Mouse (Mus musculus) MEL (cell line): ENCODE data around the gene Strada. TPM values are rescaled to one million over a fixed set of nuclear protein-coding genes. Genes with fewer than 3 reads are reported as not detected.
"Not testable (repeated sequence)": the region's sequence is repeated elsewhere in the genome, so short reads cannot be mapped to it uniquely, and the experiment has no call there.

Source experiments
- DNase-seq: peaks from one replicate; pipeline ENCODE4 v3.0.0; 2011; ENCODE audit warnings: low read depth, low spot score
- H3K27ac ChIP-seq: 2 replicates; pipeline ENCODE4 v1.5.1; 2012; ENCODE audit warnings: low read depth, mild to moderate bottlenecking, control low read depth, low read length, moderate library complexity; ENCODE audit not compliant: control insufficient read depth
- H3K27me3 ChIP-seq, 2 experiments: fragments of 150-350 bp in 1 of 2; sonication (generic) in 1 of 2; 2 replicates each; pipeline ENCODE4 v1.6.1; 2012; ENCODE audit warnings: low read length in 2 of 2, mild to moderate bottlenecking in 2 of 2, improper control_type of control experiment in 1 of 2, moderate library complexity in 1 of 2; ENCODE audit not compliant: insufficient read depth in 2 of 2, control insufficient read depth in 1 of 2
- H3K36me3 ChIP-seq, 2 experiments: 2 replicates each; pipeline ENCODE4 v1.6.1; 2012 to 2014; ENCODE audit warnings: low read length in 2 of 2, improper control_type of control experiment in 1 of 2, inconsistent platforms in 1 of 2, mild to moderate bottlenecking in 1 of 2; ENCODE audit not compliant: insufficient read depth in 2 of 2, control insufficient read depth in 1 of 2
- H3K4me1 ChIP-seq, 2 experiments: fragments of 150-350 bp in 1 of 2; sonication (generic) in 1 of 2; 2 replicates each; pipeline ENCODE4 v1.6.1; 2012; ENCODE audit warnings: low read length in 2 of 2, improper control_type of control experiment in 1 of 2, mild to moderate bottlenecking in 1 of 2; ENCODE audit not compliant: insufficient read depth in 2 of 2, control insufficient read depth in 1 of 2
- H3K4me3 ChIP-seq, 2 experiments: fragments of 150-350 bp in 1 of 2; sonication (generic) in 1 of 2; 2 replicates each; pipeline ENCODE4 v1.5.1; 2012; ENCODE audit warnings: low read depth in 2 of 2, low read length in 2 of 2, mild to moderate bottlenecking in 2 of 2, moderate library complexity in 2 of 2, control low read depth in 1 of 2, improper control_type of control experiment in 1 of 2; ENCODE audit not compliant: control insufficient read depth in 1 of 2, insufficient read depth in 1 of 2
- H3K79me2 ChIP-seq: 2 replicates; pipeline ENCODE4 v1.6.1; 2012; ENCODE audit warnings: mild to moderate bottlenecking, low read length, moderate library complexity; ENCODE audit not compliant: control insufficient read depth, poor library complexity, insufficient read depth
- H3K9ac ChIP-seq: 2 replicates; pipeline ENCODE4 v1.6.1; 2012; ENCODE audit warnings: low read depth, mild to moderate bottlenecking, control low read depth, low read length, moderate library complexity; ENCODE audit not compliant: control insufficient read depth, poor library complexity, severe bottlenecking
- H3K9me3 ChIP-seq: fragments of 150-350 bp; sonication (generic); replicated peaks from 2 replicates; pipeline ENCODE4 v1.6.1; 2012; ENCODE audit warnings: mild to moderate bottlenecking, low read length, improper control_type of control experiment, moderate library complexity; ENCODE audit not compliant: insufficient read depth
- BHLHE40 ChIP-seq: IDR thresholded peaks from 2 replicates; pipeline ENCODE4 v1.6.1; 2012; ENCODE audit warnings: low read depth, mild to moderate bottlenecking, inconsistent platforms, low read length, improper control_type of control experiment, borderline replicate concordance
- CHD1 ChIP-seq: IDR thresholded peaks from 2 replicates; pipeline ENCODE4 v1.6.1; 2012; ENCODE audit warnings: low read depth, mild to moderate bottlenecking, inconsistent platforms, low read length, improper control_type of control experiment
- CHD2 ChIP-seq: IDR thresholded peaks from 2 replicates; pipeline ENCODE4 v1.6.1; 2011; ENCODE audit warnings: low read length, improper control_type of control experiment
- ELF1 ChIP-seq: IDR thresholded peaks from 2 replicates; pipeline ENCODE4 v1.6.1; 2014; ENCODE audit warnings: low read depth, mild to moderate bottlenecking, inconsistent platforms, low read length, improper control_type of control experiment, moderate library complexity
- EP300 ChIP-seq, 2 experiments: IDR thresholded peaks; 2 replicates each; pipeline ENCODE4 v1.6.1; 2011; ENCODE audit warnings: improper control_type of control experiment in 2 of 2, low read length in 2 of 2, low read depth in 1 of 2, mild to moderate bottlenecking in 1 of 2
- GABPA ChIP-seq: IDR thresholded peaks from 2 replicates; pipeline ENCODE4 v1.6.1; 2012; ENCODE audit warnings: low read depth, mild to moderate bottlenecking, inconsistent platforms, low read length, improper control_type of control experiment, moderate library complexity
- GATA1 ChIP-seq: IDR thresholded peaks from 2 replicates; pipeline ENCODE4 v1.6.1; 2011; ENCODE audit warnings: low read depth, low read length, improper control_type of control experiment
- MAX ChIP-seq: IDR thresholded peaks from 2 replicates; pipeline ENCODE4 v1.6.1; 2011; ENCODE audit warnings: low read length, improper control_type of control experiment
- MAZ ChIP-seq: IDR thresholded peaks from 2 replicates; pipeline ENCODE4 v1.6.1; 2012; ENCODE audit warnings: low read depth, mild to moderate bottlenecking, inconsistent platforms, low read length, improper control_type of control experiment
- MEF2A ChIP-seq: IDR thresholded peaks from 2 replicates; pipeline ENCODE4 v1.6.1; 2014; ENCODE audit warnings: low read depth, mild to moderate bottlenecking, inconsistent platforms, low read length, improper control_type of control experiment; ENCODE audit not compliant: poor library complexity, insufficient replicate concordance, severe bottlenecking; ENCODE audit errors: extremely low read depth
- MYB ChIP-seq: IDR thresholded peaks from 2 replicates; pipeline ENCODE4 v1.6.1; 2011; ENCODE audit warnings: mild to moderate bottlenecking, low read depth, low read length, improper control_type of control experiment
- NELFE ChIP-seq: IDR thresholded peaks from 2 replicates; pipeline ENCODE4 v1.6.1; 2011; ENCODE audit warnings: low read depth, low read length, improper control_type of control experiment
- RCOR1 ChIP-seq: IDR thresholded peaks from 2 replicates; pipeline ENCODE4 v1.6.1; 2012; ENCODE audit warnings: low read depth, mild to moderate bottlenecking, inconsistent platforms, low read length, improper control_type of control experiment
- SIN3A ChIP-seq: IDR thresholded peaks from 2 replicates; pipeline ENCODE4 v1.6.1; 2012; ENCODE audit warnings: low read length, improper control_type of control experiment, inconsistent platforms
- SMC3 ChIP-seq: IDR thresholded peaks from 2 replicates; pipeline ENCODE4 v1.6.1; 2011; ENCODE audit warnings: low read depth, low read length, improper control_type of control experiment
- TAL1 ChIP-seq: IDR thresholded peaks from 2 replicates; pipeline ENCODE4 v1.6.1; 2012; ENCODE audit warnings: mild to moderate bottlenecking, inconsistent platforms, low read length, moderate library complexity, mixed read lengths
- TCF12 ChIP-seq: IDR thresholded peaks from 2 replicates; pipeline ENCODE4 v1.6.1; 2014; ENCODE audit warnings: low read depth, mild to moderate bottlenecking, inconsistent platforms, low read length, improper control_type of control experiment, moderate library complexity
- USF1 ChIP-seq: IDR thresholded peaks from 2 replicates; pipeline ENCODE4 v1.6.1; 2014; ENCODE audit warnings: low read depth, mild to moderate bottlenecking, inconsistent platforms, low read length, improper control_type of control experiment, moderate library complexity
- ZC3H11A ChIP-seq: IDR thresholded peaks from 2 replicates; pipeline ENCODE4 v1.6.1; 2012; ENCODE audit warnings: low read depth, mild to moderate bottlenecking, inconsistent platforms, low read length, improper control_type of control experiment
- ZMIZ1 ChIP-seq: IDR thresholded peaks from 2 replicates; pipeline ENCODE4 v1.6.1; 2012; ENCODE audit warnings: low read depth, mild to moderate bottlenecking, inconsistent platforms, low read length, improper control_type of control experiment, moderate library complexity
- ZNF384 ChIP-seq: IDR thresholded peaks from 2 replicates; pipeline ENCODE4 v1.6.1; 2012; ENCODE audit warnings: low read depth, mild to moderate bottlenecking, inconsistent platforms, low read length, improper control_type of control experiment
- polyA plus RNA-seq, 2 experiments: library from polyadenylated mRNA; stranded (reverse) in 1 of 2; unstranded in 1 of 2; fragments of >175 nt in 1 of 2; fragments of >200 nt in 1 of 2; gene quantifications; 2 replicates each; pipeline versions ENCODE4 v1.2.1 to v1.2.4; 2012; ENCODE audit warnings: low replicate concordance in 2 of 2, low read depth in 1 of 2; ENCODE audit not compliant: insufficient read length in 2 of 2, insufficient read depth in 1 of 2, missing spikeins in 1 of 2
- total RNA-seq: library from RNA; depleted of rRNA; stranded (reverse); fragments of 300-350 nt; gene quantifications from 2 replicates; pipeline ENCODE4 v1.2.3, GENCODE M21; 2012

Strada gene
- total and polyA plus RNA-seq, 3 experiments: 25.5 to 39.8 TPM; not detected in 1

GRCm38 (mm10) chr11:106201337-106202122 is 438 bp downstream of the Strada start (continued):
- TF ChIP-seq MEF2A (no peak), SMC3 (no peak), BHLHE40 (peak; percentile 84), TAL1 (peak; percentile 91)

- Histone ChIP-seq H3K4me1 (peaks cover 32 to 35% of the 10 kb centered on the region in 2 experiments), H3K9ac (no peak overlapping the region), H3K9me3 (no peaks in the 10 kb centered on the region), H3K79me2 (no peaks in the 10 kb centered on the region), H3K36me3 (peaks cover 27 to 47% of the 10 kb centered on the region in 2 experiments), H3K27ac (peak overlapping the region; percentile 44), H3K4me3 (no peak overlapping the region), H3K27me3 (no peaks in the 10 kb centered on the region)
- no peak for DNase-seq
- TF ChIP-seq RCOR1 (no peak), GATA1 (0 out of 2 replicates have a peak, but pooled peaks have one; percentile 33)
These were observed 1.2 kb downstream of the Strada start for GRCm38 (mm10) chr11:106200756-106201155.

GRCm38 (mm10) chr11:106199997-106200396 is 2.0 kb downstream of the Strada start:
- not testable (repeated sequence) for H3K79me2 ChIP-seq, H3K27ac ChIP-seq, DNase-seq, H3K9me3 ChIP-seq, H3K27me3 ChIP-seq, H3K4me3 ChIP-seq, H3K9ac ChIP-seq
- Histone ChIP-seq H3K36me3 (peaks cover 24 to 47% of the 10 kb centered on the region in 2 experiments), H3K4me1 (peaks cover 32 to 35% of the 10 kb centered on the region in 2 experiments)

- DNase-seq: peak; percentile 74
- Histone ChIP-seq H3K36me3 (peaks cover 17 to 49% of the 10 kb centered on the region in 2 experiments), H3K4me3 (no peak overlapping the region), H3K9me3 (no peaks in the 10 kb centered on the region), H3K9ac (no peak overlapping the region), H3K27ac (peak overlapping the region; percentile 6; the same call in 1 of the 2 replicates), H3K4me1 (peaks cover 32 to 37% of the 10 kb centered on the region in 2 experiments), H3K27me3 (no peaks in the 10 kb centered on the region), H3K79me2 (peaks cover 2% of the 10 kb centered on the region; the same call in 1 of the 2 replicates)
- no peak for TF ChIP-seq GABPA
- TF ChIP-seq RCOR1: no peak
- no peak for TF ChIP-seq USF1
- TF ChIP-seq TCF12: peak; percentile 16; the same call in 1 of the 2 replicates
- no peak for TF ChIP-seq CHD1
- no peak for TF ChIP-seq ZMIZ1
- TF ChIP-seq BHLHE40: no peak
- no peak for TF ChIP-seq MYB
- TF ChIP-seq ZNF384: no peak
- TF ChIP-seq NELFE: no peak
- TF ChIP-seq ZC3H11A: no peak
- TF ChIP-seq MAX: no peak
- no peak for TF ChIP-seq CHD2
- no peak for TF ChIP-seq SIN3A
- no peak for TF ChIP-seq MAZ
- TF ChIP-seq ELF1: 0 out of 2 replicates have a peak, but pooled peaks have one; percentile 52
- peak in 1 of 2 experiments; percentile 50; a peak in 1 of 4 replicates for TF ChIP-seq EP300 (IDR thresholded peaks at IDR 0.05; ENCODE audit: low read depth in 1 of 2, low read length in 2 of 2)
- TF ChIP-seq GATA1: peak; percentile 50; the same call in 1 of the 2 replicates
These were observed 3.7 kb downstream of the Strada start for GRCm38 (mm10) chr11:106198277-106198676.
